Mouse (Mus musculus) kidney, postnatal 36 days (tissue): ENCODE data around the gene Adcy3.

ENCODE experiments used
- DNase-seq, 2 experiments: peaks; one replicate each; pipeline ENCODE4 v3.0.0; 2021 to 2022; ENCODE audit warnings: mixed read lengths in 2 of 2

Gene Adcy3

DNA sequence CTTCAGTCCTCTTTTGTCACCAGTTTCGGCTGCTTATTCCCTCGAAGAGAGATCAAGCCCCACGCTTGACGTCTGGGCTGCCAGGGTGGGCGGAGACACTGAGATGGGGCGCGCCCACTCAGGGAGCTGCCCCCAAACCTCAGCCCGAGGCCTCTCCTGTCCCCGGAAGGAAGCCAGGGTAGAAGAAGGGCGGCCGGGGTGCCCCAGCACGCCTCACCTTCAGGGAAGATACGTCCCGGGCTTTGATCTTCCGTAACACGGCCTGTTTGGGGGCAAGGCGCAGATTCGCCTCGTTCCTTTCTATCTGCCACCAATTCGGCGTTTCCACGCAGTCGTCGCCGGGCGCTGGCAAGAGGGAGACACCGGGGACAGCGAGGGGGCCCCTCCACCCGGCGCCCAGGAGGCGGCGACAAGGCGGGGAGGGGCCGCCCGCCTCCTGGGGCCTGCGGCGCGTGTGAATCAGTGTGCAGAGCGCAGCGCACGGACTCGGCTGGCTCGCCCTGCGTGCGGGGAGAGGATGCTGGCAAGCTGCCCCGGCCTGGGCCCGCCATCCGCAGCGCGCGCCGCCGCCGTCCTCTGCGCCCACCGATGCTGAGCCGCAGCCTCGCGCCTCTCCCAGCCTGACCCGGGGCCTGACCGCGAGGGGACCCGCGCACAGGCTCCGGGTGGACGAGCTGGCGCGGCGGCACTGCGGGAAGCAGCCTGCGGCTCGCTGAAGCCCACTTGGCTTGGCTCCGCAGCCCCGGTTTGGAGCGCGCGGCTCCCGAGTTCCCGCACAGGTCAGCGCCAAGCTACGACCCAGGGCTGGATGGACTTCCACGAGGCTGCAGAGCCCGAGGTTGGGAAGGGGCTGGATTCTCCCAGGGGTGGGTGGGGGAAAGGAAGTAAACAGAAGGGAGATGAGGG lies at the start of gene Adcy3:
Gene Adcy3 (plus strand): TSS at position 163 of the 906 bp plus-strand sequence.
- peak in 1 of 2 experiments; percentile 55 for DNase-seq

DNA sequence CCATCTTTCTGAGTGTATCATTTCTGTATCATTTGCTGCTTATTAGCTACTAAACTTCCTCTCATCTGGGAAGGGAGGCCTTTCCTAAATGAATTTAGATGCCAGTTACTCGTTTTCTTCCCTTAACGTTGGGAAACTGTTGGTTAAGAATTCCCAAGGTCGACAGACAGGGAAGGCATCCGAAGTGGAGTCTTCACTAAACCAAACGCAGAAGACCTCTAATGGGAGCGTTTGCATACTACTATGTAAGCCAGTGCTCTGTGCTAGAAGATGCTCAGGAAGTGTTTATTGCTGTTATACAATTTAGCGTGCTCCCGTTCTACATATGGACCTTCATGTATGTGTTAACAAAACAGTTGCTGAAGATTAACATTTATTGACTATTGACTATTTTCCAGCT lies 49.5 kb upstream of the Adcy3 start:
- DNase-seq = no peak

DNA sequence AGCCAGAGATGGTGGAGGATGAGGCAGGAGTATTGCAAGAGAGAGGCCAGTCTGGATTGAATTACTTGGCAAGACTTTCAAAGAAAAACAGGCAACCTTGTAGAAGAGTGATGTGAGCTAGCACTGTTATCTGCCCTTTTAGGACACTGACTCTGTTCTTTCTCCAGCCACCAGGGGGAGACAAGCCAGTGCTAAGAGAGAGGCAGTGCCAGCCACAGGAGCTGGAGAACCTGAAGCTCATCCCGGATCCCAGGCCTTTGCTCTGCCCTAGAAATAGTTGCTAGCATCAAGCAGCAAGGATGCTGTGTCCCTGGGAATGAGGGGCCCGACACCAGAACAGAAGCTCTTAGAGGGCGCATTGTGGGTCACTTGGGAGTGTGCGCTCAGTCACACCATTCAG lies 25.5 kb upstream of the Adcy3 start:
- DNase-seq = peak; percentile 51 to 83

DNA sequence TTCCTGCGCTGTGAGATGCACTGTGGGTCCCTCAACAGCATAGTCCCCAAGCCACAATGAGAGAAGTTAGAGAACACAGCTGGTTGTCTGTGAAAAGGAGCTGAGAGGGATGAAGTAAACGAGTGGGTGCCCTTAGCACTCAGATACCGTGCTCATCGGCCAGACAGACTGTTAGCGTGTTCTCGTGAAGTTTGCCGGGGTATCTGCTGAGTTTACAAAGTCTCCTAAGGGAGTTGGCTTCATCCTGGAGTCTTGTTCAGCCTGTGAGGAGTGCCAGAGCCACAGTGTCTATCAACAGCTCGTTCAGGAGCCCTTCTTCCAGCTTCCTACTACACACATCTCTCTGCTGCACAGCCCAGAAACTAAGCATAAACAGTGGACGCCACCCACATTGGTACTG lies 16.8 kb upstream of the Adcy3 start:
- no peak for DNase-seq

DNA sequence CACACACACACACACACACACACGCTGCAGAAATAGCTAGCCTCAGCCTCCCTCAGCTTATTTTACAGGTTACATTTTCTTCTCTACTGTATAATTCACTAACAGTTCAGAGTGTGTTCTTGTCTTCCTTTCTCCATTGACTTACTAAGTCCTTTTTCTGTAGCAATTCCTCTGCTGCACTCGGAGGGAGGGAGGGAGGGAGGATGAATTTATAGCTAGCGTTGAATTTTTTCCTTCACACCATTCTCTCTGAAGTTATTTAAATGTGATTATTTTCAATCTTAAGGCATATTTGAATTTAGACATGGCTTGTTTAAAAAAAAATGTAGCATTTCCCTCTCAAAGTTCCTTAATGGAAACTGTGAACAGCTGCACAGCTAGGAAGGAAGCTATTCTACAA lies 15.8 kb upstream of the Adcy3 start:
- DNase-seq = no peak

DNA sequence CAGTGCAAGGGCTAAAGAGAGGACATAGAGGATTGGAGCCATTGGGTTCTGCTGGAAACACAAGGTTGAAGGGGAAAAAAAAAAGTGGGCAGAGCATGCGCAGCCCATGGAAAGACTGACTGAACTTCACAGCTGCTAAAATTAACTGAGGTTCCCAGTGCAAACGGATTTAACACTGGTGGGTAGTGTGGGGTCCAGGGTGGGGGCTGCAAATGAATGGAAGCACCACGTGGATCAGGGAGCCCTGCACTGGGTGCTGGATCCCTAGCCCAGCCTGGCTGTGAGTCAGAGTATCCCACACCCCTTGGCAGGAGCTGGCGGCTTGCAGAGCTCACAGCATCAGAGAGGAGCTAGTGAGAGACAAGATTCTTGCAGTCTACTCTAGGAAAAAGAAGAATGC lies 15.3 kb upstream of the Adcy3 start:
- DNase-seq = no peak

DNA sequence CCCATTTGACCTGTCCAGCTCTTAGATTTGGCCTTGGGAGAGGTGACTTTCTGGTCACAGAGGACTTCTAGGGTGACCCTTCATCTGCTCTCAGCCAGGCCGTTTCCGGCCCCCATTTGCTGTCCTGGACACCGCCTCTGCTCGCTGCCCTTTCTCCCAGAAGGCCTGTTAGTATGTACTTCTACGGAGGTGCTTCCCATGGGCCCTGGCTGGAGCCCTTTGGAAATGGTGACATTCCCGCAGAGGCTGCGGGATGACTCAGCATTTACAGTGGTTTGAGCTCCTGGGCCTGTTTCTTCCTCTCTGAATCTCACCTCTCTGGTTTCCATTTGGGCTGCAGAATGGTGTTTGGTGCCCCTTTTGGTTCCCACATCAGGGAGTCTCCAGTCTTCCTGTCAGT lies 5.6 kb upstream of the Adcy3 start:
- peak in 1 of 2 experiments; percentile 19 for DNase-seq

DNA sequence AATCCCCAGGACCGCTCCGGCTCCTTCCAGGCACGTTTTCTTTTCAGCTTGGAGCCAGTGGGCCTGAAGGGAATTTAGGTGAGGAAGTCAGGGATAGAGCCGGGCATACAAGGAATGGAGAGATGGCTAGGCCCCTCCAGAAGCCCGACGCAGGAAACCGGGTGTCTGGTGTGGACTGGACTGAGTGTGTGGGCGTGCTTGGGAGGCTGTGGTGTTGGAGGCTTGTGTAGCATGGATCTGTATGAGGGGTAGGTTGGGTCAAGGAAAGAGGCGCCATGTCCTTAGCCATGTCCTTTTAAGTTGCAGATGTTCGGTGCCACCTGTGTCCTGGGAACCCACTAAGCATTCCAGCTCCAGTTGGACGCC lies 927 bp downstream of the Adcy3 start:
- DNase-seq = no peak

DNA sequence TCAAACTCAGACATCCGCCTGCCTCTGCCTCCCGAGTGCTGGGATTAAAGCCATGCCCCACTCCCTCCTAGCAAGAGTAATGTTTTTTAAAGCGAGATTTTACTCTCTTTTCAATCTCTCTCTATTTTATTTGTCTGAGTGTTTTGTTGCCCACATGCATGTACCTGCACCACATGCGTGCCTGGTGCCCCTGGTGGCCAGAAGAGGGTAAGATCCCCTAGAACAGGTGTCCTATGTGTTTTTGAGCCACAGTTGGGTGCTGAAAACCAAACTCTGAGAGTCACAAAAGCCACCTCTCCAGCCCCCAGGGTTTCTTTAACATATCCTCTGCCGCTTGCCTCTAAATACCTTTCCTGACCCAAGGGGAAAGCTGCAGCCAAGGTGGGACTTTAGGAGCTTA lies 10.3 kb downstream of the Adcy3 start:
- DNase-seq = no peak

DNA sequence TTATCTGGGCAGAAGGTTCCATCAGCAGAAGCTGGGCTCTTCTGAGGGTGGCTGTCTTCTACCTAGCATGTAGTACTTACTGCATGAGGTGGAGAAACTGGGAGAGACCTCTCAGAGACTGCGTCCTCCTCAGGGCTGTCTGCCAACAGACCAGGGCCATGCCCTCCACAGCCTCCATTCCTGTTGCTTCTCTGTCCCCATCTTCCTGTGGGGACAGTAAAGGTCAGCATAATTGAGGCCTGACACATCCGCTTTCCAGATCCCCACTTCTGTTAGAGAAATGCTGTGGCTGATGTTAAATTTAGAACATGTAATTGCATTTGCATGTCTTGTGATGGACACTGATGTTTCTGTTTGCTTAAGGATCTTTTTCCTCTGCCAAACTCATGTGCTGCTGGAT lies 18.0 kb downstream of the Adcy3 start:
- DNase-seq = no peak

DNA sequence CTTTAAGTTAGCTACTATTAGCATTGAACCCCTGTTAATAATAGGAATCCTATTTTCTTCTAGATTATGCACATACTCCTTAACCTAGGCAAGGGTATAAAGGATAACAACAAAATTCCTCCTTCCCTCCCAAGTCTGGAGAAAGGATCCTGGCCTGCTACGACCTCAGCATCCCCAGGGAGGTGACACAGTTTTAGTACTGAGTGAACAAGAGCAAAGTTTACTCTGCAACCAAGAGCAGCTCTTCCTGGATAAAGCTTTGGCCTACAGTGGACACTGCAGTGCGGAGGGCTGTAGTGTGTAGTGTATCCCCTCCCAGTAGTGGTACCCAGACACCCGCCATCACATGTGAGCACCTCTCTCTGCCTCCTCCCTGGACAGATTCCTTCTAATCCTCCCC lies 19.1 kb downstream of the Adcy3 start:
- peak in 1 of 2 experiments; percentile 29 for DNase-seq

DNA sequence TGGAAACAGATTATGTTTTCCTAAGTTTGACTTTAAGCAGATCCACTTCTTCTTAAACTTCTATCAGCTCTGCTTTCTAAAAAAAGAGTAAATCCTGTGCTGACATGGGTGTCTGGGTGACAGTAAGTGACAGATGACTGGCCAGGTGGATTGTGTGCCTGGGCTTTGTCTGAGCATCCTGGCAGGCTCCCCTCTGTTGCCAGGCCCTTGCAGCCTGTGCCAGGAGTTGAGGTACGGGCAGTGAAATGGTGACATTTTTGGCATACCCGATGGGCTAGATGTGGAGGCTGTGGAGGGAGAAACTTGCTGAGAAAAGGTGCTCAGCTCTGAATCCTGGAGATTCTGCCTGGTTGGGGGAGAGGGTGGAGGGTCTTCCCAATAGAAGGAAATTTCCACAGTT lies 24.6 kb downstream of the Adcy3 start:
- DNase-seq = no peak

DNA sequence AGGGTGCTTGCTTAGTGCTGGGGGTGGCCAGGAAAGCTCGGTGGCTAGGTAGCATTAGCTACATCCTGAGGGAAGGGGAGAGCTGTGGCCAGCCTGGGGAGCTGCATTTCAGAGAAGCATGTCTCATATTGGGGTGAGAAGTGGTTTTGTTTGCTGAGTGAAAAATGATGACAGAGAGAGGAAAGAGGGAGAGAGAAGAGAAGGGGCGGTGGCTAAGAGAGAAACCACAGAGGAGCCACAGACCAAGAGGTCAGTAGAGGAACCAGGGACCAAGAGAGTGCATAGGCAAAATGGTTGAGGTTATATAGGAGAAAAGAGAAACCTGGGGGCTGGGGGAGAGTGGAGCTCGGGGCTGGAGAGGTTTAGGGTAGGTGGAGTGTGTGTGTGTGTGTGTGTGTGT lies 25.3 kb downstream of the Adcy3 start:
- DNase-seq = no peak

DNA sequence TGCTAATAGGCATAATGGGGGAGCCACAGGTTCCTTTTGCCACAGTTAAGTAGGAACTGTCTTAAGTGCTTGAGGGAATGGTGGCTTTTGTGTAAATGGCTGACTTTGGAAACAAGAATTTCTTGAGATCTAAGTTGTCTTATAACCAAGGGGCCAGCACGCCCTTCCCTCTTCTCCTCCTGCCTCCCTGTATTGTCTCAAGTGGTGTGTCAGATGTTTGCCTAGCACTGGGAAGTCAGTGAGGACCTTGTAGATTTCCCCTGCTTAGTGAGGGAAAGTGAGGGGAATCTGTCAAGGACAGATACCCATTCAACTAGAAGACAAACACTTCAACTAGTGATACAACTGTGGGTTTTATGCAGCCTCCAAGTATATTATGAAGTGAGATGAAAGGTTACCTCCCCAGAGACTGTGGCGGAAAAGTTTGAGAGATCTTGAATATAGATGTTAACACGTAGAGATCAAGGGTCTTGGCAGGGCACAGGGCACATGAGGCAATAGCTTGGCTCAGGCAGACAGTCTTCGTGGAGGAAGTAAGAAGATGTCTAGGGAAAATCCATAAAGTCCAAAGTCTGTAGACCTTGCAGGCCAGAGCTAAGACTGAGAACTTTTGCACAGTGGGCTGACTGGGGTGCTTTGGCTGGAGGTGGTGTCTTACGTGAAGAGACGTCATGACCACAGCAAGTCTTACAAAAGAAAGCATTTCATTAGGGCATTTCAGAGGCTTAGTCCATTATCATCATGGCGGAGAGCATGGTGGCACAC lies 26.1 kb downstream of the Adcy3 start:
- DNase-seq = no peak

DNA sequence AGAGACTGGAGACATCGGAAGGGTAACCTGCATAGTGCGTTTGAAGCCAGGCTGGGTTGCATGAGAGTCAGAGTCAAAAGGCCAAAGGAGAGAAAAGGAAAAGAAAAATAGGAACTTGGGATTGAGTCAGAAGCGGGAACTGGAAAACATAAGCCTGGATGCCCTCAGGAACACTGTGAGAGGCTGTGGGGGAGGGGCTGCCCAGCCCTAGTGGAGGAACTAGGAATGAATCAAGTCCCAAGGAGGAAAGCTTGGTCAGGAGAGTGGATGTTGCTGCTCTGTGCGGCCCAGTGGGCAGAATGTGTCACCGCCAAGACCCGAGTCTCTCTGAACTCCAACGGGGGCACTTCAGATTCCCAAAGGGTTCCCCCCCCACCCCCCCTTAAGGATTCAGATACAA lies 27.4 kb downstream of the Adcy3 start:
- DNase-seq = peak in 1 of 2 experiments; percentile 26

DNA sequence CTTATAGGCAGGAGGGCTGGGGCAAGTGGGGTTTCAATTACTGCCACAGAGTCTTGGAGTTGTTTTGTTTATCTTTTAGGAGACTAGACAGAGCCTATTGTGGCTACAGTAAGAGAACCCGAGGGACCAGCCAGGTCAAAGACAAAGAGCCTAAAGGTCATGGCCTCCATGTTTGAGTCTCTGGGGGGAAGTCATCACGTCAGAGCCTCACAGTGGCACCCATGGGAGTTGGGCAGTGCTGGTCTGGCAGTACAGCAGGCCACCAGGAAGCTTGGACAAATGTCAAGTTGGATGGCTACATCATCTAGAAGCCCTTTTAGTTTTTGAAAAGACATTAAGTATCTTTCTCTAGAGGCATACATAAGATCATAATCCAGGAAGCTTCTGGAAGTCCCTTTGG lies 30.0 kb downstream of the Adcy3 start:
- DNase-seq = no peak

DNA sequence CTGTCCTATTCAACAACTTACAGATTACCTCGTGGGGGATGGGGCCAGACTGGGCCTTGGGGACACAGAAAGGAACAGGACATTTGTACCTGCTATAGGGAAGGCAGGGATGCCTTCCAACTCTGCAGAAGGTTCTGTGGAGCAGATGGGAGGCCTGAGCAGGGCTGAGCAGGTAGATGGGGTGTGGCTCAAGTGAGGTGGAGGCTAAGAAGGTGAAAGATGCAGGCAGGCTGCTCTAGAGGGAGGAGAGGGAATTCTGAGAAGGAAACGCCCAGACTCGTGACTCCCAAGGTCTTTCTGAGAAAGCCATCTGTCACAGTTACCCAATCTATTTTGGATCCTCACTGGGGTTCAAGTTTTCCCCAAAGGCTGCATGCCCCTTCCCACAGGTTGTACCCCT lies 34.1 kb downstream of the Adcy3 start:
- DNase-seq = no peak

DNA sequence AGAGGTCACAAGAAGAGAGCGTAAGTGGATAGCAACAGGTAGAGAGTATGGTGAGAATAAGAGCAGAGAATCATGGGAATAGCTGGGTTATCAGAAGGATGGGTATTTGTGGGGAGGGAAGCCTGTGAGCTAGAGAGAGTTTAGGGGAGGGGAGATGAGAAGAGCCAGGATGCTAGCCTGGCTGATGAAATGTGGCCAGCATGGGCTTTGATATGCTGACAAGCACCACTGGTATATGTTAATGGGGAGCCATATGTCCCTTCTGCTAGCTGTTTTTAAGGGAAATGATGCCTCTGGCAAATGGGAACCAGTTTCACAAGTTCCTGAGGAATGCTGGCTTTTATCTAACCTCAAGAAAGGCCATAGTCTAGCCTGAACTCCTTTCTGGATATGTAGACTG lies 36.2 kb downstream of the Adcy3 start:
- DNase-seq = no peak

DNA sequence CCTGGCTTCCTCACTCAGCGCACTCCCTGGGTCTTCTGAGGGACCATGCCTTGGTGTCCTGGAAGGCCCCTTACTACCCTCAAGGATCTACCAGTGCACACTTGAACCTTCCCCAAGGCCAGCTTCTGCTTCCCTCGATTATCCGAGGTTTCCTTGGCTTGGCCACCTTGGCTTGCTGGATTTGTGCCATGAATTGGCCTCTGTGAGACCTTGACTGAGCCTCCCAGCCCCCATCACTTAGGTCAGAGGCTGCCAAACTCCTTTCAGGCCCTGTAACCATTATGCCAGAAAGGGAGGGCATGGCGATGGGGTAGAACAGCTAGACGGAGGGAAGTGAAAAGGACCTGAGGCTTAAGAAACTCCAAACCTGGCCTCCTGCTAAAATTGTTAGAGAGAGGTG lies 36.7 kb downstream of the Adcy3 start:
- no peak for DNase-seq

DNA sequence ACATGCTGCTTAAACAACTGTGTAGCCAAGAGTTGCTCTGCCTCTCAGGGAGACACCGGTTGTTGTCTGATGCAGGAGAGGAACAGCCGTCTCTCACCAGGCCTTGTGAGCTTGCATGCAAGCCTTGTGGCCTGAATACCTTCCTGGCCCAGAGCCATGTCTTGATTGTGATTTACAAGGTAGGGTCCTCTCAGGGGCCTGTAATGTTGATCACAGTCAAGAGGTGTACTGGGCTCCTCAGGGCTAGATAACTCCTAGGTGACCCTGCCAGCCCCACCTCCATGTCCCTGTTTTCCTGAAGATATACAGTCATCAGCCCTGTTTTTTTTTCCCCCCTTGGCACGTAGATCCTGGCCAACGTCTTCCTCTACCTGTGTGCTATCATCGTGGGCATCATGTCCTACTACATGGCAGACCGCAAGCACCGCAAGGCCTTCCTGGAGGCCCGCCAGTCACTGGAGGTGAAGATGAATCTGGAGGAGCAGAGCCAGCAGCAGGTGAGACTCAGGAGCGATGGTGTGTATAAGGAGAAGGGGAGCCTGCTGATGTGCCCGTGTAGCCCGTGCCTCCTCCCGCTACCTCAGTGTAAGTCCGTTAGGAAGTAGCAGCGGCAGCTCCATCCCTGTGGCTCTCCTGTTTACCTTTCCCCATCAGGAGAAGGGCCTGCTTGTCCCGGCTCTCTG lies 40.3 kb downstream of the Adcy3 start:
- DNase-seq = no peak

DNA sequence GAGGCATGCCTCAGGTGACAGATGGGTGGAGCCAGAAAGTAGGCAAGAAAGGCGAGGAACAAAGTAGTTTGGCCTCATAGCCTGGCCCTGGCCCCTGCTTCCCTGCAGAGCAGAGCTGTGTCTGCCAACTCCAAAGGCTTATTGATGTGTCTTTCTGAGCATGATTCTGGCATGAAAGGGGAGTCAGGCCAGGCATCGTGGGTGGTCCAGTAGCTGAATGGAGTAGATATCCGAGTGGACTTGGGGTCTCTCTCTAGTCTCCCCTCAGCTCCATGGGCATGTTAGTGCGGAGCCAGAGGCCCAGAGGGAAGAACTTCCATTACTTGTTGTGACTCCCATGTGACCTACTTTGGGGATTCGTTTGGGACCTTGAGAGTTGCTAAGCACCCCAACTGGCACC lies 45.9 kb downstream of the Adcy3 start:
- no peak for DNase-seq

DNA sequence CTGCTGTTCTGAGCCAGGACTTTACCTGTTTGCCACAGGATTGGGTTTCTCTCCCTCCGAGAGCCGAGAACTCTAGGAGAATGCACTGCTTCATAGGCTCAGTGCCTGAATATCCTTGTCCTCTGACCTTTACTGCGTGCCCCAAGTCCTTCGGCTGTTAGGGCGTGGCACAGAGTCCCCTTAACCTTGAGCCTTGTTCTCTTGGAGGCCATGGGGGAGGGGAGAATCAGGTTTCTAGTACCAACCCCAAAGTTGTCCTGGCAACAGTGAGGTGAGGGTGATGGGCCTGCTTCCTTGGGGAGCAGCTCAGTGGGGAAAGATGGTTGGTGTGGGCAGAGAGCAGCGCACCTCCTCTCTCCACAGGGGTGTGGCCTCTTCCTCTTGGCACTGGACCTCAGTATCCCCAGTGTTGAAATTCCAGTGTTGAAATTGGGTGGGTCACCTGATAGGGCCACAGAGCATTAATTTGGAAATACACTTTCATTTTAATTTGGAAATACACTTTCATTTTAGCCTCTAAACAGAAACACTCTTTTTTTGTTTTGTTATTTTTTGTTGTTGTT lies 46.8 kb downstream of the Adcy3 start:
- no peak for DNase-seq

DNA sequence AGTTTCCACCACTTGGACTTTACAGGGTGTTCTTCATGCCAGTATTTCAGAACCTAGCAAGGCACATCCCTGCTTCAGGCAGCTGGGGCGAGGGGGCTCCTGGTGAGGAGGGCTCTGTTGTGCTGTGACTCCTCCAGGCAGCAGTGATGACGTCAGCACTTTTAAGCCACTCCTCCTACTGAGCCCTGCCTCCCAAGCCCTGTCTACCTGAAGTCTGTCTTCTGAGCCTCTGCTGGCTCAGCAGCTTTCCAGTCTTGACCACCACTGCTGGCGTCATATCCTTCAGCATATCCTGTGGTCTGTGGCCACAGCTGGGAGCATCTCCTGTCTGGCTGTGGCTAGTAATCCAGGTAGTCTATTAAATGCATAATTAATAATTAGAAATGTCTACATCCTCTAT lies 47.6 kb downstream of the Adcy3 start:
- DNase-seq = no peak
